Mouse (Mus musculus): ENCODE data around the gene Fam192a.
A peak's percentile ranks its signal among the peaks of the same experiment; 100 is the strongest.

Gene Fam192a

DNA sequence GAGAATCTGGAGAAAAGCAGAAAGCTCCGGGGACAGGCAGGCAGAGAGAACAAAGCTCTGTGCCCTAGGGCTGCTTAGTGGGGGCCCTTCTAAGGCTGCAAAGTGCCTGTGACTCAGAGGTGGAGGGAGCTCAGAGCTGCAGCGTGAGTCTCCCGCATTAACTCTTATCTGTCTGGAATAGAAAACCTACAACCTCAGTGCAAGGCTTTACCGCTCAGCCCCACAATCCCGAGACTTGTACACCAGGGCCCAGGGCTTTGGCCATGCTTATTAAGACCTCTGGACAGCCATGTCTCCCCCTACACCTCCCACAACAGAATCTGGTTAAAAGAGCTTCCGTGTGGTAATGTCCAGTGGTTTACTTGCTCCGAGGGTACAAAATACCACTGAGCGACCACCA lies 69.8 kb downstream of the Fam192a start:
- peak in 1 of 2 experiments; percentile 16 for DNase-seq

DNA sequence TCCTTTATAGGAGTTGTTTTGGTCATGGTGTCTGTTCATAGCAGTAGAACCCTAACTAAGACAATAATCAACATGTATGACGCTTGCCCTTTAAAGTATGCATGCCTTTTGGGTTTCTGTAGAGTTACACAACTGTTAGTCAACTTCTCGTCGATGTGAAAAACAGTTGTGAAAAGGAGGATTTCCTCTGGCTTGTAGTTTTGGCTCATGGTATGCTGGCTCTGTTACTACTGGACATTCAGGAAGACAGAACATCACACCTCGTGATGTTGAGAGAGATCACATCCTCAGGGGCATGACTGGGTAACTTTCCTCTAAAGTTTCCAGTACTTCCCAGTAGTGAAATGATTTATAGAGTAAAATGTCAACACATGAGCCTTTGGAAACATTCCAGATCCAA lies 71.2 kb downstream of the Fam192a start:
- DNase-seq, result no peak

DNA sequence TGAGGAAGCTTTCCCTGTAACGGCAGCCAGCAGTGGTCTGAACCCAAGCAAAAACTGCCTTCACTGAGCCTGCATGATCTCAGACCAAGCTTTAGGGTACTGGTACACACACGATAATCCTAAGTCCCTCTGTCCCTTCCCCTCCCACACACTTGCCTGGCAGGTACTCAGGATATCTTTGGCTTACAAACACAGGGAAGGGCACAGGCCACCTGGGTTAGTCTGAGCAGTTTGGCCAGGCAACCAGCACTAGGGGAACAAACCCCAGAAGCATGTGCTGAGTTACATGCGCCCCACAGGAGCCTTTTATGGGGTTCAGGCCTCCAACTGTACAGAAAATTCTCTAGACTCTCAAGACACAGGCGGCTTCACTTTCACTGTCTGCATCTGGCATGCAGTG lies 71.9 kb downstream of the Fam192a start:
- no peak for DNase-seq

DNA sequence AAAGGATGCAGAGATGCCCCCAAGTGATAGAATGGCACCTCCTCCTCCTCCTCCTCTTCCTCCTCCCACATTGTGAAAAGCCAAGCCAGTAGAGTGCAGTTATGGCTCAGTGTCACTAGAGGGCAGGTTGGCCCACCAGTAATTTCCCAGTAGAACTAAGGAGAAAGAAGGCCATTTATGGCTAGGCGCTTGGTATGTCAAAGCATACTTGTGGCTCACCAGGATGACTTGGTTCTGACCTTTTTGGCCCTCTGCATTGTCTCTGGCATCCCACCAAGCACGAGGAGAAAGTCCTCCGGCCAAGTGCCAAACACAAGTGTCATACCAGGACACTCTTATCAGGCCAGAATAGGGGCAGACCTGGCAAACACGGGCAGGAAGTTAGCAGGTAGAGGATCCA lies 73.6 kb downstream of the Fam192a start:
- DNase-seq, result peak; percentile 59 to 70

DNA sequence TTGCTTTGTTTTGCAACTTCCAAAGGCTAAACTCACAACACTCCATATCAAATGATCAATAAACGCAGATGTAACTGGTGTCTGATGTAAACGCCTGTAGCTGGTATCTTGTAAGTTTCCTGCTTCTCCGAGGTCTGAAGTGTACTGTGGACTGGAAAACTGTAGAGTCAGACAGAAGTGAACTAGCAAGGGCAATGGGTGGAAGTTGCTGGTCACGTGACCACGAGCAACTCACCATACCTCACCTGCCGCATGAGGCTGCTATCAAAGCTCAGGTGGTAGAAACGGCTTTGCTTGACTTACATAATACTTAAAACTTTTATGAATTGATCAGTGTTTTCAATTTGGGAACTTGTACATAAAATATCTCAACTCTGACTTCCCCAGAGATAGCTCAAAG lies 74.6 kb downstream of the Fam192a start:
- no peak for DNase-seq

DNA sequence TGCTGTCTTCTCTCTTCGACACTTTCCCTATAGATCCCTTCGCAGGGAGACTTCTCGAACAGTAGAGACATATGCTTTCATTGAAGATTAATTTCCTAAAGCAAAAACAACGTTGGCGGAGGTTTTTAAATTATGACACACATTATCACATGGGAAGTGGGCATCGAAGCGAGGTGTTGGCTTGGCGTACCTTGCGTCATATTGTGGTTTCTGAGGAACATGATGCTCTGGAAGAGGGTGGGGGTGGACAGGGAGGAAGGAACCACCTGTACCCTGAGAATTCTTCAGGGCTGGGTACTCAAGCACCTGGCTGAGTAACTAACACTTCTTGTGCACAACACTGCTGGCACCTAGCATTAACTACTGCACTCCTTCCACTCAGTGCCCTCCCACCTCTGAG lies 77.2 kb downstream of the Fam192a start:
- DNase-seq, result no peak

All from kidney, postnatal 4 days (tissue).